ENCODE assay signal across 28 mouse cellular contexts in the genomic region with DNA sequence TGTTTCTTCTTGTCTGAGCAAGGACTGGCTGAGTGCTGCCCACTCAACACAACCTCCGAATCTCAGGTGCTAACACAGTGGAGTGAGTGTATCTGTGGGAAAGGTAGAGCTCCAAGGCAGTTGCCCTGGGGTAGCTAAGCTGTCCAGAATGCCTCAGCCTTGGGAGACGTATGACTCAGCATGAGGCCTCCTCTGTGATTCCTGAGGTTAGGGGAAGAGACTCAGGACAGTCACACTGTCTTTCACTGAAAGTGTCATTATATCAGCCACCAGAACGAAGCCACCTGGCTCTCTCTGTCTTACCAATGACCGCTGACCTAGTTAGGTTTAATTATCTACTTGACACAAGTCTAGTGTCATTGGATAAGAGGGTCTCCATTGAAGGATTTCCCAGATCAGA. TPM values are rescaled to one million over a fixed set of nuclear protein-coding genes. Genes with fewer than 3 reads are reported as not detected.
DNase-seq lines count a peak whose midpoint lies in the region; ATAC-seq and TF ChIP-seq lines count a peak whose summit lies in the region.
"Had no signal": no experiment of that assay in that cellular context is flagged by ENCODE, and none has a peak within 500 bp of the region (broad histone marks: within the 10 kb centered on the region; RNA-seq: fewer than 3 reads in every experiment).

No protein-coding gene starts in this region.

- H3K27ac ChIP-seq in liver, embryonic 12.5 days: peak overlapping the region; percentile 18; the same call in 1 of the 2 replicates
- no peak overlapping the region for H3K27ac ChIP-seq in liver, postnatal 0 days (ENCODE audit: low read depth)
- peak overlapping the region; percentile 86 for H3K27ac ChIP-seq in liver, embryonic 15.5 days (replicated peaks)
- H3K27ac ChIP-seq in forebrain, embryonic 12.5 days: no peak overlapping the region
- H3K27ac ChIP-seq: embryonic facial prominence, embryonic 10.5 days; embryonic facial prominence, embryonic 15.5 days; forebrain, embryonic 13.5 days; hindbrain, embryonic 14.5 days; limb, embryonic 10.5 days; limb, embryonic 15.5 days; lung, embryonic 15.5 days; midbrain, embryonic 10.5 days had no signal

- no peak for TF ChIP-seq EP300 in liver, postnatal 0 days (IDR thresholded peaks at IDR 0.05; ENCODE audit: low read depth)

- 0 out of 2 replicates have a peak, but pooled peaks cover 3% of the 10 kb centered on the region for H3K9me3 ChIP-seq in liver, embryonic 12.5 days (replicated peaks)
- no peaks in the 10 kb centered on the region for H3K9me3 ChIP-seq in liver, postnatal 0 days (ENCODE audit: low read length)
- no peaks in the 10 kb centered on the region for H3K9me3 ChIP-seq in liver, embryonic 15.5 days (replicated peaks)
- H3K9me3 ChIP-seq in forebrain, embryonic 12.5 days: no peaks in the 10 kb centered on the region
- H3K9me3 ChIP-seq: embryonic facial prominence, embryonic 10.5 days; embryonic facial prominence, embryonic 15.5 days; forebrain, embryonic 13.5 days; limb, embryonic 10.5 days; limb, embryonic 15.5 days; lung, embryonic 15.5 days; midbrain, embryonic 10.5 days had no signal

- 55% methylated on average over 4 of the region's 4 CpGs for WGBS in liver, embryonic 12.5 days (ENCODE audit: insufficient replicate concordance)
- 77% methylated on average over 4 of the region's 4 CpGs for WGBS in liver, postnatal 0 days (ENCODE audit: insufficient replicate concordance)
- WGBS in liver, embryonic 15.5 days (ENCODE audit: insufficient replicate concordance): 58% methylated on average over 4 of the region's 4 CpGs
- WGBS in forebrain, embryonic 12.5 days: 79% methylated on average over 4 of the region's 4 CpGs

- no peaks in the 10 kb centered on the region for H3K27me3 ChIP-seq in liver, embryonic 12.5 days (replicated peaks)
- no peaks in the 10 kb centered on the region for H3K27me3 ChIP-seq in liver, postnatal 0 days (ENCODE audit: insufficient read depth, low read length)
- no peaks in the 10 kb centered on the region for H3K27me3 ChIP-seq in liver, embryonic 15.5 days
- no peaks in the 10 kb centered on the region for H3K27me3 ChIP-seq in forebrain, embryonic 12.5 days
- H3K27me3 ChIP-seq: embryonic facial prominence, embryonic 15.5 days; forebrain, embryonic 13.5 days; limb, embryonic 15.5 days; lung, embryonic 15.5 days had no signal

- peaks cover 47% of the 10 kb centered on the region for H3K4me1 ChIP-seq in liver, embryonic 12.5 days
- peaks cover 28% of the 10 kb centered on the region for H3K4me1 ChIP-seq in liver, postnatal 0 days (ENCODE audit: insufficient read depth)
- peaks cover 41% of the 10 kb centered on the region for H3K4me1 ChIP-seq in liver, embryonic 15.5 days (replicated peaks)
- H3K4me1 ChIP-seq in forebrain, embryonic 12.5 days: no peaks in the 10 kb centered on the region
- H3K4me1 ChIP-seq: embryonic facial prominence, embryonic 10.5 days; embryonic facial prominence, embryonic 15.5 days; forebrain, embryonic 13.5 days; limb, embryonic 10.5 days; limb, embryonic 15.5 days; lung, embryonic 15.5 days; midbrain, embryonic 10.5 days had no signal

- H3K36me3 ChIP-seq in liver, embryonic 12.5 days: no peaks in the 10 kb centered on the region
- no peaks in the 10 kb centered on the region for H3K36me3 ChIP-seq in liver, postnatal 0 days (replicated peaks; ENCODE audit: insufficient read depth, low read length)
- H3K36me3 ChIP-seq in liver, embryonic 15.5 days (replicated peaks): no peaks in the 10 kb centered on the region
- no peaks in the 10 kb centered on the region for H3K36me3 ChIP-seq in forebrain, embryonic 12.5 days (replicated peaks)
- H3K36me3 ChIP-seq: embryonic facial prominence, embryonic 10.5 days; embryonic facial prominence, embryonic 15.5 days; limb, embryonic 10.5 days; limb, embryonic 15.5 days; lung, embryonic 15.5 days; midbrain, embryonic 10.5 days had no signal

- H3K9ac ChIP-seq in liver, embryonic 12.5 days: no peak overlapping the region
- H3K9ac ChIP-seq in liver, postnatal 0 days (replicated peaks): no peak overlapping the region
- H3K9ac ChIP-seq in liver, embryonic 15.5 days: no peak overlapping the region
- no peak overlapping the region for H3K9ac ChIP-seq in forebrain, embryonic 12.5 days
- H3K9ac ChIP-seq: embryonic facial prominence, embryonic 15.5 days; forebrain, embryonic 13.5 days; hindbrain, embryonic 14.5 days; limb, embryonic 15.5 days; lung, embryonic 15.5 days had no signal

- no peak overlapping the region for H3K4me2 ChIP-seq in liver, embryonic 12.5 days
- no peak overlapping the region; the same call in 1 of the 2 replicates for H3K4me2 ChIP-seq in liver, postnatal 0 days (ENCODE audit: low read depth, low read length)
- no peak overlapping the region for H3K4me2 ChIP-seq in liver, embryonic 15.5 days
- H3K4me2 ChIP-seq in forebrain, embryonic 12.5 days: no peak overlapping the region
- H3K4me2 ChIP-seq: embryonic facial prominence, embryonic 15.5 days; forebrain, embryonic 13.5 days; hindbrain, embryonic 14.5 days; limb, embryonic 15.5 days; lung, embryonic 15.5 days had no signal

- no peak for TF ChIP-seq CTCF in liver, postnatal 0 days (IDR thresholded peaks at IDR 0.05; ENCODE audit: low read depth)

- DNase-seq in adrenal gland, adult 2 months: peak; percentile 52
- DNase-seq in adrenal gland, postnatal 4 days (ENCODE audit: low spot score in 2 of 2): no peak
- DNase-seq in liver, postnatal 0 days: no peak
- peak; percentile 13 for DNase-seq in NIH3T3 (ENCODE audit: low read depth)
- no peak for DNase-seq in cerebellum, postnatal 36 days
- DNase-seq: cerebellum, adult 2 months; cerebellum, postnatal 14 days; gastrocnemius, postnatal 10 days; heart, postnatal 4 days; kidney, adult 9 months; kidney, postnatal 10 days; right cerebral cortex, postnatal 4 days; thymus, adult 2 months; thymus, postnatal 36 days had no signal

- no peak for ATAC-seq in liver, embryonic 12.5 days
- no peak for ATAC-seq in liver, postnatal 0 days
- ATAC-seq in liver, embryonic 15.5 days (ENCODE audit: insufficient read depth): no peak
- ATAC-seq in forebrain, embryonic 12.5 days (ENCODE audit: low FRiP score): no peak
- ATAC-seq: forebrain, embryonic 13.5 days; intestine, postnatal 0 days had no signal

- H3K4me3 ChIP-seq in liver, embryonic 12.5 days: no peak overlapping the region
- no peak overlapping the region for H3K4me3 ChIP-seq in liver, postnatal 0 days (ENCODE audit: low read depth, low read length)
- no peak overlapping the region for H3K4me3 ChIP-seq in liver, embryonic 15.5 days (replicated peaks)
- no peak overlapping the region for H3K4me3 ChIP-seq in forebrain, embryonic 12.5 days (replicated peaks)
- H3K4me3 ChIP-seq: embryonic facial prominence, embryonic 10.5 days; embryonic facial prominence, embryonic 15.5 days; forebrain, embryonic 13.5 days; limb, embryonic 10.5 days; limb, embryonic 15.5 days; lung, embryonic 15.5 days; midbrain, embryonic 10.5 days had no signal

RNA-seq across cellular contexts. Expression of gene Gcnt4, which starts 46.6 kb away (rescaled TPM):
- total RNA-seq in adrenal gland, adult 2 months (2021): under 1 TPM; 0.10 to 0.69 TPM
- 0.11 and 0.33 TPM in 2 replicates for polyA plus RNA-seq in adrenal gland, adult 2 months (2012; rRNA removed)
- 1 to 10 TPM; 1.2 to 1.3 TPM for total RNA-seq in adrenal gland, postnatal 4 days (2021)
- 0.67 and 0.68 TPM in 2 replicates for polyA plus RNA-seq in liver, embryonic 12.5 days (2016; fragmentation: Nextera tagmentation; extraction: Ambion mirVana)
- 0.45 and 0.72 TPM in 2 replicates for polyA plus RNA-seq in liver, postnatal 0 days (2015; fragmentation: Nextera tagmentation; extraction: Ambion mirVana)
- 0.90 and 1.3 TPM in 2 replicates for polyA plus RNA-seq in liver, embryonic 15.5 days (2015; fragmentation: Nextera tagmentation; extraction: Ambion mirVana)
- 0.05 and 0.08 TPM in 2 replicates for polyA plus RNA-seq in forebrain, embryonic 12.5 days (2016; fragmentation: Nextera tagmentation; extraction: Ambion mirVana)
- total RNA-seq: MEL; neutrophil, adult 5-6 weeks had no signal

Comparison
In these comparisons a context has a peak if more than half of its experiments do, and no peak if none do; other contexts are left out.
1. DNase-seq: peak in adrenal gland, adult 2 months (single experiment) and NIH3T3 (single experiment); none in adrenal gland, postnatal 4 days (0 of 2), liver, postnatal 0 days (single experiment) and cerebellum, postnatal 36 days (0 of 2).
2. H3K27ac ChIP-seq: peak in liver, embryonic 12.5 days (single experiment) and liver, embryonic 15.5 days (single experiment); none in liver, postnatal 0 days (single experiment) and forebrain, embryonic 12.5 days (single experiment).